Mouse (Mus musculus): Measurements from ENCODE around the gene Olfr1424. TPM values are rescaled to one million over a fixed set of nuclear protein-coding genes. Genes with fewer than 3 reads are reported as not detected.

The Olfr1424 gene
- polyA plus RNA-seq, 1 experiment from 2014 or later = not detected

- H3K4me3 ChIP-seq (ENCODE audit: low read depth, low read length) = peak overlapping the region; percentile 57
- no peaks in the 10 kb centered on the region for H3K9me3 ChIP-seq (replicated peaks; ENCODE audit: control insufficient read depth, low read length)
- peak overlapping the region; percentile 32; the same call in 1 of the 2 replicates for H3K9ac ChIP-seq (replicated peaks; ENCODE audit: low read length)
- ATAC-seq (replicated peaks; ENCODE audit: insufficient number of reproducible peaks, low FRiP score, low TSS enrichment, low read depth) (no peak), DNase-seq (ENCODE audit: low spot score) (no peak)
- no peaks in the 10 kb centered on the region for H3K27me3 ChIP-seq (ENCODE audit: control insufficient read depth, insufficient read depth, low read length)
- no peak overlapping the region for H3K27ac ChIP-seq (replicated peaks; ENCODE audit: low read depth, low read length)
- peak overlapping the region; percentile 53 for H3K4me2 ChIP-seq (ENCODE audit: low read depth, low read length)
- H3K4me1 ChIP-seq (ENCODE audit: control insufficient read depth, insufficient read depth, low read length) = no peaks in the 10 kb centered on the region
- under 1% methylated on average over 10 of the region's 10 CpGs for WGBS
- no peaks in the 10 kb centered on the region for H3K36me3 ChIP-seq (replicated peaks; ENCODE audit: control insufficient read depth, insufficient read depth, low read depth, low read length)
Measured at GRCm38 (mm10) chr19:12012615-12013014, 49.9 kb downstream of the Olfr1424 start.

- no peak overlapping the region; the same call in 1 of the 2 replicates for H3K27ac ChIP-seq (replicated peaks; ENCODE audit: low read depth, low read length)
- no peaks in the 10 kb centered on the region for H3K27me3 ChIP-seq (ENCODE audit: control insufficient read depth, insufficient read depth, low read length)
- no peaks in the 10 kb centered on the region for H3K9me3 ChIP-seq (replicated peaks; ENCODE audit: control insufficient read depth, low read length)
- H3K4me1 ChIP-seq (ENCODE audit: control insufficient read depth, insufficient read depth, low read length) = no peaks in the 10 kb centered on the region
- DNase-seq (ENCODE audit: low spot score) (peak; percentile 95), ATAC-seq (replicated peaks; ENCODE audit: insufficient number of reproducible peaks, low FRiP score, low TSS enrichment, low read depth) (peak; percentile 81)
- H3K4me3 ChIP-seq (ENCODE audit: low read depth, low read length) = peak overlapping the region; percentile 57
- H3K36me3 ChIP-seq (replicated peaks; ENCODE audit: control insufficient read depth, insufficient read depth, low read depth, low read length) = no peaks in the 10 kb centered on the region
- H3K4me2 ChIP-seq (ENCODE audit: low read depth, low read length) = peak overlapping the region; percentile 13; the same call in 1 of the 2 replicates
- peak overlapping the region; percentile 28; the same call in 1 of the 2 replicates for H3K9ac ChIP-seq (replicated peaks; ENCODE audit: low read length)
- under 1% methylated on average over 49 of the region's 49 CpGs for WGBS
Measured at GRCm38 (mm10) chr19:12011560-12012556, 50.6 kb downstream of the Olfr1424 start.

- Histone ChIP-seq H3K9ac (replicated peaks; ENCODE audit: low read length) (peak overlapping the region; percentile 74), H3K4me2 (ENCODE audit: low read depth, low read length) (peak overlapping the region; percentile 46), H3K36me3 (replicated peaks; ENCODE audit: control insufficient read depth, insufficient read depth, low read depth, low read length) (no peaks in the 10 kb centered on the region), H3K4me1 (ENCODE audit: control insufficient read depth, insufficient read depth, low read length) (no peaks in the 10 kb centered on the region), H3K9me3 (replicated peaks; ENCODE audit: control insufficient read depth, low read length) (no peaks in the 10 kb centered on the region), H3K4me3 (ENCODE audit: low read depth, low read length) (peak overlapping the region; percentile 57), H3K27ac (replicated peaks; ENCODE audit: low read depth, low read length) (peak overlapping the region; percentile 59), H3K27me3 (ENCODE audit: control insufficient read depth, insufficient read depth, low read length) (no peaks in the 10 kb centered on the region)
- WGBS = under 1% methylated on average over 26 of the region's 26 CpGs
- ATAC-seq (replicated peaks; ENCODE audit: insufficient number of reproducible peaks, low FRiP score, low TSS enrichment, low read depth) = 0 out of 2 replicates have a peak, but pooled peaks have one; percentile 13
- peak; percentile 95 for DNase-seq (ENCODE audit: low spot score)
Measured at GRCm38 (mm10) chr19:12010916-12011559, 51.4 kb downstream of the Olfr1424 start.

GRCm38 (mm10) chr19:12010281-12010771 is 52.2 kb downstream of the Olfr1424 start:
- no peaks in the 10 kb centered on the region for H3K9me3 ChIP-seq (replicated peaks; ENCODE audit: control insufficient read depth, low read length)
- H3K4me1 ChIP-seq (ENCODE audit: control insufficient read depth, insufficient read depth, low read length) = no peaks in the 10 kb centered on the region
- H3K36me3 ChIP-seq (replicated peaks; ENCODE audit: control insufficient read depth, insufficient read depth, low read depth, low read length) = no peaks in the 10 kb centered on the region
- ATAC-seq (replicated peaks; ENCODE audit: insufficient number of reproducible peaks, low FRiP score, low TSS enrichment, low read depth) = peak; percentile 47
- no peaks in the 10 kb centered on the region for H3K27me3 ChIP-seq (ENCODE audit: control insufficient read depth, insufficient read depth, low read length)
- peak; percentile 74 for DNase-seq (ENCODE audit: low spot score)
- 0% methylated on average over 24 of the region's 24 CpGs for WGBS
- peak overlapping the region; percentile 57 for H3K4me3 ChIP-seq (ENCODE audit: low read depth, low read length)
- H3K4me2 ChIP-seq (ENCODE audit: low read depth, low read length) = peak overlapping the region; percentile 46
- H3K27ac ChIP-seq (replicated peaks; ENCODE audit: low read depth, low read length) = peak overlapping the region; percentile 69
- H3K9ac ChIP-seq (replicated peaks; ENCODE audit: low read length) = peak overlapping the region; percentile 74

GRCm38 (mm10) chr19:12009501-12010280 is 52.8 kb downstream of the Olfr1424 start:
- peak; percentile 15; the same call in 1 of the 2 replicates for ATAC-seq (replicated peaks; ENCODE audit: insufficient number of reproducible peaks, low FRiP score, low TSS enrichment, low read depth)
- peak overlapping the region; percentile 46 for H3K4me2 ChIP-seq (ENCODE audit: low read depth, low read length)

More at GRCm38 (mm10) chr19:12009501-12010280, 52.8 kb downstream of the Olfr1424 start:
- H3K27me3 ChIP-seq (ENCODE audit: control insufficient read depth, insufficient read depth, low read length) = no peaks in the 10 kb centered on the region
- H3K9ac ChIP-seq (replicated peaks; ENCODE audit: low read length) = peak overlapping the region; percentile 74
- no peaks in the 10 kb centered on the region for H3K9me3 ChIP-seq (replicated peaks; ENCODE audit: control insufficient read depth, low read length)
- under 1% methylated on average over 24 of the region's 24 CpGs for WGBS
- no peaks in the 10 kb centered on the region for H3K4me1 ChIP-seq (ENCODE audit: control insufficient read depth, insufficient read depth, low read length)
- no peaks in the 10 kb centered on the region for H3K36me3 ChIP-seq (replicated peaks; ENCODE audit: control insufficient read depth, insufficient read depth, low read depth, low read length)
- DNase-seq (ENCODE audit: low spot score) = peak; percentile 92
- H3K27ac ChIP-seq (replicated peaks; ENCODE audit: low read depth, low read length) = peak overlapping the region; percentile 69
- H3K4me3 ChIP-seq (ENCODE audit: low read depth, low read length) = peak overlapping the region; percentile 57

Other genes with a start within 250 kb of the Olfr1424 start
- gene Stx3, start 243.3 kb downstream of the Olfr1424 start, polyA plus RNA-seq (2014; fragmentation: Nextera tagmentation; extraction: Ambion mirVana) = 10.8 and 13.0 TPM in 2 replicates
- not detected in 2 replicates for gene Olfr1417, start 223.5 kb downstream of the Olfr1424 start, polyA plus RNA-seq (2014; fragmentation: Nextera tagmentation; extraction: Ambion mirVana)
- gene Olfr1418, start 201.6 kb downstream of the Olfr1424 start, polyA plus RNA-seq (2014; fragmentation: Nextera tagmentation; extraction: Ambion mirVana) = not detected in 2 replicates
- gene Olfr1419, start 187.6 kb downstream of the Olfr1424 start, polyA plus RNA-seq (2014; fragmentation: Nextera tagmentation; extraction: Ambion mirVana) = not detected in 2 replicates
- gene Olfr1420, start 176.1 kb downstream of the Olfr1424 start, polyA plus RNA-seq (2014; fragmentation: Nextera tagmentation; extraction: Ambion mirVana) = 0.07 TPM in 1 of 2 replicates, not detected in the other
- gene Patl1, start 150.3 kb downstream of the Olfr1424 start, polyA plus RNA-seq (2014; fragmentation: Nextera tagmentation; extraction: Ambion mirVana) = 25.9 and 27.9 TPM in 2 replicates
- 6.4 and 7.2 TPM in 2 replicates for gene Osbp, start 96.7 kb downstream of the Olfr1424 start, polyA plus RNA-seq (2014; fragmentation: Nextera tagmentation; extraction: Ambion mirVana)
- gene Olfr1423, start 21.4 kb downstream of the Olfr1424 start, polyA plus RNA-seq (2014; fragmentation: Nextera tagmentation; extraction: Ambion mirVana) = not detected in 2 replicates
- not detected in 2 replicates for gene Olfr1425, start 15.0 kb upstream of the Olfr1424 start, polyA plus RNA-seq (2014; fragmentation: Nextera tagmentation; extraction: Ambion mirVana)
- not detected in 2 replicates for gene Olfr1426, start 29.3 kb upstream of the Olfr1424 start, polyA plus RNA-seq (2014; fragmentation: Nextera tagmentation; extraction: Ambion mirVana)
- not detected in 2 replicates for gene Olfr1427, start 40.7 kb upstream of the Olfr1424 start, polyA plus RNA-seq (2014; fragmentation: Nextera tagmentation; extraction: Ambion mirVana)
- gene Olfr1428, start 53.2 kb upstream of the Olfr1424 start, polyA plus RNA-seq (2014; fragmentation: Nextera tagmentation; extraction: Ambion mirVana) = not detected in 2 replicates
- gene Olfr76, start 60.5 kb upstream of the Olfr1424 start, polyA plus RNA-seq (2014; fragmentation: Nextera tagmentation; extraction: Ambion mirVana) = not detected in 2 replicates
- not detected in 2 replicates for gene Olfr1555-ps1, start 107.4 kb upstream of the Olfr1424 start, polyA plus RNA-seq (2014; fragmentation: Nextera tagmentation; extraction: Ambion mirVana)
- gene Olfr1431, start 138.0 kb upstream of the Olfr1424 start, polyA plus RNA-seq (2014; fragmentation: Nextera tagmentation; extraction: Ambion mirVana) = not detected in 2 replicates
- not detected in 2 replicates for gene Olfr1432, start 169.9 kb upstream of the Olfr1424 start, polyA plus RNA-seq (2014; fragmentation: Nextera tagmentation; extraction: Ambion mirVana)
- not detected in 2 replicates for gene Olfr262, start 179.0 kb upstream of the Olfr1424 start, polyA plus RNA-seq (2014; fragmentation: Nextera tagmentation; extraction: Ambion mirVana)
- not detected in 2 replicates for gene Olfr235, start 198.3 kb upstream of the Olfr1424 start, polyA plus RNA-seq (2014; fragmentation: Nextera tagmentation; extraction: Ambion mirVana)
- not detected in 2 replicates for gene Olfr1434, start 217.2 kb upstream of the Olfr1424 start, polyA plus RNA-seq (2014; fragmentation: Nextera tagmentation; extraction: Ambion mirVana)
- gene Olfr1436, start 236.4 kb upstream of the Olfr1424 start, polyA plus RNA-seq (2014; fragmentation: Nextera tagmentation; extraction: Ambion mirVana) = not detected in 2 replicates

Measured in embryonic facial prominence, embryonic 11.5 days (tissue).